Mouse (Mus musculus) heart, adult 9 months (tissue): ENCODE measurements around the gene Kifc5b.
"Not testable (repeated sequence)": the region's sequence is repeated elsewhere in the genome, so short reads cannot be mapped to it uniquely, and the experiment has no call there.

Experiments
- DNase-seq, 2 experiments: peaks; one replicate each; pipeline ENCODE4 v3.0.0; 2022; ENCODE audit warnings: low spot score in 2 of 2

Kifc5b gene

DNA sequence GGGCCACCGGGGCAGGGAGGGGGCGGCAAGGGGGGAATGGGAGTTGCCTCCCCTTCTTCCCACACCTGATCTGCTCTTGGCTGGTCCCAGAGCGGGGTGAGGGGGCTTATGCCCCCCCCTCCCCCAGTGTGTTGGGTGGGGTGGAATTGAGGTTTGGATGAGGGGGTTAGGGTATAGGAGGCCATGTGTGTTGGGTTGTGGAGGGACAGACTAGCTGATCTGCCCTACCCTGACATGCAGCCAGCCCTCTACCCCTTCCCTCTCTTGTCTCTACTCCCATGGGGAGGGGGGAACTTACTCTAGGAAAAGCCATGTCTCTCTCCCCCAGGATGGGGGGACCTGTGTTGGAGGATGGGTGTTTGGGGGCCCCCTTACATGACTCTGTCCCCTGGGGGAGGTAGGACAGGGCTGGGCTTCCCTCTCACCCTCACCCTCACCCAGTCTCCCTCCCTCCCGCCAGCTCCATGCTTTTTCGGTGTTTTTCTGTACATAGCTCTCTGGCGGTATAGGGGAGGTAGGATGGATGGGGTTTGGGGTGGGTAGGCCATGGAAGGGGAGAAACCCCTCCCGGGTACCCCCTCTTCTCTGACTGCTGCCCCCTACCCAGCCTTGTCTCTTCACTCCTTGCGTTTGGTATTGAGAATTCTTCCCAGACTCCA lies 54.5 kb downstream of the Kifc5b start:
- no peak for DNase-seq

DNA sequence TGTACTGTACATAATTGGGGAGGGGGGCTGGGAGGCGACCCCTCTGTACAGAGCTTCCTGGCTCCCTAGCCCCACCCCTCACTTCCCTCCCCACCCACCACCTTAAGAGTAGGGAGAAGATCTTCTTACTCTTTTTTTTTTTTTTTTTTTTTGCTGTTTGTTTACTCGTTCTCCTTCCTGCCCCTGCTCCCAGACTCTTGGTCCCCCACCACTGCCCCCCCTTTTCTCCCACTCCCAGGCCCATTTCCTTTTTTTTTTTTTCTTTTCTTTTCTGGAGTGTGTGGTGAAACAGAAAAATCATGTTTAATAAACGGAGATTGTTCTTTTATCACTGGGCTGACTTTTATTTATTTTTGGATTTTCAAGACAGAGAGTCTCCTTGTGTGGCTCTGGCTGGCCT lies 55.2 kb downstream of the Kifc5b start:
- DNase-seq = no peak

DNA sequence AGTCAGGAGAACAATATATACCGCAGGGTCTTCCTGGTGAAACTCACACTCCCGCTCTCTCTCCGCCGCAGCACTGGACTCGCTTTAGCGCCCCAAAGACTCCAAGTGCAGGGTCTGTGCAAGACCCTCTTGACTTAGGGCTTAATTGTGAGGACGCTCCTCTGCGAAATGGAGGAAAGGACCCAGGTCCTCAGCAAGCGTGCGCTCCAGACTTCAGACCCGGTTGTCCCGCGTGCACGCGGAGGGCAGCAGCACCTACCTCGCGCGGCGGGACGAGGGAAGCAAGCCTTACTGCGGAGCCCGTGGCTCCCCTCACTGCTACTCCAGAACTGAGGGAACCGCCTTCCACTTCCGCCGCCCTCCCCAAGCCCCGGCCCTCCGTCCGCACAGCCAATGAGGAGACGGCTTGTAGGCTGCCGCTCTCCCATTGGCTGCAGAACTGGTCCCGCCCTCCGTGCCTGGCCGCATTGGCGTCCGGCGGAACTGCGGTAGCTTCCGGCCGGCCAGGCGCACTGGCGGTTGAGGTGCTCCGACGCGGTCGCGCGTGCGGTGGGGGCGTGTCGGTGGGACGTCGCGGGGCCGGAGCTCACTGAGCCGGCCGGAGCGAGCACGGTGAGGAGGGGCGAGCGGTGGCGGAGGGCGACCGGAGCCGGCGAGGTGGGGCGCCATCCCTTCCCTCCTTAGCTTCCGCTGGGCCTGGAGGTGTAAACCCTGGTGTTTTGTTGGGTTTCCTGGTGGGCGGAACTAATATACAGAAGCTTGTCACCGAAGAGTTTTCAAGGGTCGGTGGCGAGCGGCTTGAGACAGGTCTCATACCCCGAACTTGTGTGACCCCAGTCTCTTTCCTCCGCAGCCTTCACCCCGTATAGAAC lies 56.0 kb downstream of the Kifc5b start, which contains the start of gene Zbtb9:
Gene Zbtb9 (plus strand): TSS at position 465 of the 872 bp plus-strand sequence.
- peak; percentile 95 to 96 for DNase-seq

DNA sequence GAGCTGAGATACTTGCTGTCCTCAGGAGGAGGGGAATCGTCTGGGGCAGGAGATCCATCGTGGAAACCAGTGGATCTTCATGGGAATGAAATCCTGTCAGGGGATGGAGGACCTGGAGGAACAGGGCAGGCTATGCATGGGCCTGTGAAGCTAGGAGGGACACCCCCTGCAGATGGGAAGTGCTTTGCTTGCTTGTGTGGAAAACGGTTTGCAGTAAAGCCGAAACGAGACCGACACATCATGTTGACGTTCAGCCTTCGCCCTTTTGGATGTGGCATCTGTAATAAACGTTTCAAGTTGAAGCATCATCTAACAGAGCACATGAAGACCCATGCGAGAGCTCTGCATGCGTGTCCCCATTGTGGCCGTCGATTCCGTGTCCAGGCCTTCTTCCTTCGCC lies 57.7 kb downstream of the Kifc5b start:
- DNase-seq = no peak

DNA sequence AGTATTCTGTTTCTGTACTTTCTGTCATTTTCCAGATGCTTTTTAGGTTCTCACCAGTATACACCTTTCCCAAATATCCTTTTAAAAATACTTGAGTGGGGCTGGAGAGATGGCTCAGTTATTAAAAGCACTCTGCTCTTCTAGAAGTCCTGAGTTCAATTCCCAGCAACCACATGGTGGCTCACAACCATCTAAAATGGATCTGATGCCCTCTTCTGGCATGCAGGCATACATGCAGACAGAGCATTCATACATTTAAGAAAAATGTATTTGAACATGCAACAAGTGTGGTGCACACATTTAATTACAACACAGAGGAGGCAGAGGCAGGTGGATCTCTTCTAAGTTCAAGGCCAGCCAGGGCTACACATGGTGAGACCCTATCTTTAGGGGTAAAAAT lies 58.5 kb downstream of the Kifc5b start:
- no peak for DNase-seq

DNA sequence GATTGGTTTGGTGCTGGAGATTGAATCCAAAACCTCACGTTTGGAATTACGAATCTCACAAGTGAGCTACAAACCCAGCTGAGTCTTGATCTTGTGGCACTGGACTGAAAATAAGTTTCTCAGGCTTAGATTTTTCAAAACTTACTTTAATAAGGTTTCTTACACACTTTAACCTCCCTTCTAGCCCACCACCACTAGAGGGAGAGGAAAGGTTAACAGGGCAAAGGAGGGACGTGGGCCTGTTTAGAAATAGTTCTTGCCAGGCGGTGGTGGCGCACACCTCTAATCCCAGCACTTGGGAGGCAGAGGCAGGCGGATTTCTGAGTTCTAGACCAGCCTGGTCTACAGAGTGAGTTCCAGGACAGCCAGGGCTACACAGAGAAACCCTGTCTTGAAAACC lies 60.5 kb downstream of the Kifc5b start:
- DNase-seq = not testable (repeated sequence)

DNA sequence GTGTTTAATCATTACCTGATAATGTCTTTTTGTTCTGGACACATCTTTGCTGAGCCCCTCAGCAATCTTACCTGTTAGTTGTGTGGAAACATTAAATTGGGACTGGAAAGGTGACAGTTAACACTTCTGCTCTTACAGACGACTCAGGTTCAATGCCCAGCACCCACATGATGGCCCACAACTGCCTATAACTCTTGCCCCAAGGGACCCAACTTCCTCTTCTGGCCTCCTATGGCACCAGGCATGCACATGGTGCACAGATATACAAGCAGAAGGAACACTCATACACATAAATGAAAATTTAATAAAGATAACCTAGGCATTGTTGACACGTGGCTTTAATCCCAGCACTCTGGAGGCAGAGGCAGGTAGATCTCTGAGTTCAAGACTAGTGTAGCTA lies 62.5 kb downstream of the Kifc5b start:
- DNase-seq = no peak

DNA sequence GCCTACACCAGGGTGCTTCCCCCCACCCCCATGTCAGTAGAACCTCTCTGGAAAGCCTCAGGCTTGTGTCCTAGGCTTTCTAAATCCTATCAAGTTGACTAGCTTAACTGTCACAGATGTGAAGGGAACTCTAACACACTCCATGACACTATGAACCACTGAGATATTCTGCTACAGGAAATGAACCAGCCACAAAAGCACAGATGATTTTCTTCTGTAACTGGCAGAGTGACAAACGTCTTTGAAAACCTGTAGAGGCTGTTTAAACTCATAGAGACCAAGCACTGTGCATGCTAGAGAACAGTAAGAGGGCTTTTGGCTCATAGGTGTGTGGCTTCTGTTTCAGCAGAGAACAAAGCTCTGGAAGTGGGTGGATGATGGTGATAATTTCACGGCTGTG lies 64.2 kb downstream of the Kifc5b start:
- no peak for DNase-seq
